ENCODE assay signal across 15 mouse cellular contexts in the genomic region with DNA sequence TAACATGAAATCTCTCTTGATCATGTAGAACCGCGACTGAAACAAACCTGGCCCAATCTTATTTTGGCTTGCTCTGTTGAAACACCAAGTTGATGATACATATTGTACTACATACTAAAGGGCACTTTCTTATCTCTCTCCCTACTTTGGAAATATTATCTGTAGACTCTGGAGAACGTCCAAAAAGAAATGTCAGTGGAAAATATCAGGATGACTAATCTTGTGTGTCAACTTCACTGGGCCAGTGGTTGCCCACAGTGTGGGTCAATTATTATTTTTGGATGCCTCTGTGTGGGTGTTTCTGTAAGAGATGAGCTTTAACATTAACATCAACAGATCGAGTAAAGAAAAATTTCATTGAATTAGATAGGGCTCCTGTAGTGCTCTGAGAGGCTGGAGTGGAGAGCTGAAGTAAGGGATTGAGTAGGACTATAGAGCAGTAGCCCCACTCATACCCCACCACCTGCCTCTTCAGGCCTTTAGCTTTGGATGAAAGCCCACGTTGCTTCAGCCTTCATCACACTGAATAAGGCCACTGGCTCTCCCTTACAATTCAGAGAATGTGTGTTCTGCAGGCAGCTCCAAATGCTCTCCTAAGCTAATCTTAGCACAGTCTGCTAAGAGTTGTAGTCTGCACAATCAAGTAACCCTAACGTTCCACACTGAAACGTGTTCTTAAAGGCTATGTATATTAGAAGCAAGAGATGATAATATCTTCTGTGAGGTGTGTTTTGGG. TPM values are rescaled to one million over a fixed set of nuclear protein-coding genes. Genes with fewer than 3 reads are reported as not detected.
"Had no signal": no experiment of that assay in that cellular context is flagged by ENCODE, and none has a peak within 500 bp of the region (broad histone marks: within the 10 kb centered on the region; RNA-seq: fewer than 3 reads in every experiment).

No protein-coding gene starts in this region.

- DNase-seq: liver; liver, embryonic 13.5 days; liver, postnatal 0 days; lung, postnatal 14 days; spleen, adult 18-20 months; thymus, adult 18-20 months; thymus, postnatal 14 days had no signal

- H3K27me3 ChIP-seq: limb, embryonic 12.5 days; liver, embryonic 13.5 days; lung, embryonic 15.5 days; megakaryocyte, embryonic 14.5 days; midbrain, embryonic 15.5 days; neural tube, embryonic 12.5 days had no signal

- H3K27ac ChIP-seq: limb, embryonic 12.5 days; liver, embryonic 13.5 days; lung, embryonic 15.5 days; macrophage; midbrain, embryonic 15.5 days; neural tube, embryonic 12.5 days had no signal

- H3K9me3 ChIP-seq: limb, embryonic 12.5 days; liver, embryonic 13.5 days; lung, embryonic 15.5 days; midbrain, embryonic 15.5 days; neural tube, embryonic 12.5 days had no signal

- H3K4me2 ChIP-seq: limb, embryonic 12.5 days; liver, embryonic 13.5 days; lung, embryonic 15.5 days; midbrain, embryonic 11.5 days; midbrain, embryonic 15.5 days; neural tube, embryonic 12.5 days had no signal

- H3K4me3 ChIP-seq: limb, embryonic 12.5 days; liver, embryonic 13.5 days; lung, embryonic 15.5 days; megakaryocyte, embryonic 14.5 days; midbrain, embryonic 15.5 days; neural tube, embryonic 12.5 days had no signal

- H3K36me3 ChIP-seq: limb, embryonic 12.5 days; liver, embryonic 13.5 days; lung, embryonic 15.5 days; midbrain, embryonic 15.5 days; neural tube, embryonic 12.5 days had no signal

- ATAC-seq: liver, postnatal 0 days; midbrain, embryonic 15.5 days had no signal

- H3K4me1 ChIP-seq: limb, embryonic 12.5 days; liver, embryonic 13.5 days; megakaryocyte, embryonic 14.5 days; midbrain, embryonic 15.5 days; neural tube, embryonic 12.5 days had no signal

- H3K9ac ChIP-seq: limb, embryonic 12.5 days; liver, embryonic 13.5 days; liver, postnatal 0 days; lung, embryonic 15.5 days; midbrain, embryonic 15.5 days; neural tube, embryonic 12.5 days had no signal

RNA-seq across cellular contexts. Expression of gene Adamts9, which starts 38.3 kb away (rescaled TPM):
- total RNA-seq: neutrophil, adult 5-6 weeks had no signal
- polyA plus RNA-seq: macrophage had no signal
